Mouse (Mus musculus): ENCODE measurements around the gene Asic3. TPM values are rescaled to one million over a fixed set of nuclear protein-coding genes. Genes with fewer than 3 reads are reported as not detected.

The Asic3 gene
- total and polyA plus RNA-seq, 3 experiments, result 0.25 to 1.1 TPM; not detected in 1

DNA sequence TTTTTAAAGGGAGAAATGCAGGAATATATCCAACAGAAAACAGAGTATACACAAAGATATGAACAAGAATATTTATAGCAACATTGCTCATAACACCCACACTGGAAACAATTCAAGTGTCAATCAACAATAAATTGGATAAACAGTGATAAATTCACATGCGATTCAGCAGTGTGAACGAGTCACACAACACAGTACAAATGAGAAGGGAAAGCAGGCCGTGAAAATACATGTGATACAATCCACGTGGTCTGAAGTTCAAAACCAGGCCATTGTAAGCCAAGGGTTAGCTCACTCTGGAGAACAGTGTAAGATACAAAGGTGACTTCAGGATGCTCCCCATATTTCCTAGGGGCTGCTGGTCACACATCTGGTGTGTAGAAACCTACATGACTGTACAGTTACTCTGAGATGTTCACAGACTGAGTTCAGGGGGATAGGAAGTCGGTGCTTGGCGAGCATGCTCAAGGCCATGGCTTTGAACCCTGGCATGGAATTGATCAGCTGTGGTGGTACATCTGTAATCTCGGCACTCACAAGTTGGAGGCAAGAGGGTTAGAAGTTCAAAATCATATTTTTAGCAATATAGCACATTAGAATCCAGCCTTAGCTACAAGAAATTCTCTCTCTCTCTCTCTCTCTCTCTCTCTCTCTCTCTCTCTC, 38.4 kb upstream of the Asic3 start:
- no peak overlapping the region for H3K27ac ChIP-seq (ENCODE audit: insufficient read depth, low read depth)
- H3K27me3 ChIP-seq (replicated peaks), result peaks cover 29% of the 10 kb centered on the region
- TF ChIP-seq ETS1 (conservative IDR thresholded peaks at IDR 0.05; ENCODE audit: low read depth, low read length), result no peak
- no peak for TF ChIP-seq HCFC1 (IDR thresholded peaks at IDR 0.05; ENCODE audit: low read depth, low read length)
- TF ChIP-seq JUN (IDR thresholded peaks at IDR 0.05; ENCODE audit: insufficient read depth, low read depth, low read length), result no peak
- no peak for TF ChIP-seq KAT2A (IDR thresholded peaks at IDR 0.05; ENCODE audit: insufficient replicate concordance, low read length)
- TF ChIP-seq MAZ (IDR thresholded peaks at IDR 0.05; ENCODE audit: low read depth, low read length), result no peak
- DNase-seq (ENCODE audit: extremely low read depth), result no peak
- no peaks in the 10 kb centered on the region for H3K79me2 ChIP-seq (replicated peaks; ENCODE audit: control insufficient read depth, extremely low read depth, insufficient read depth, poor library complexity, severe bottlenecking)
- no peaks in the 10 kb centered on the region for H3K4me1 ChIP-seq (ENCODE audit: control insufficient read depth in 1 of 2, insufficient read depth in 2 of 2)
- no peak overlapping the region for H3K4me3 ChIP-seq (replicated peaks in 1 of 3; ENCODE audit: low read depth in 2 of 3, low read length in 2 of 3, poor library complexity in 1 of 3)
- no peaks in the 10 kb centered on the region for H3K36me3 ChIP-seq (replicated peaks in 1 of 2; ENCODE audit: control insufficient read depth in 1 of 2, insufficient read depth in 1 of 2, low read length in 1 of 2)
- in situ Hi-C loops (cut with MboI; ENCODE audit: low pct_ligation_motif_present, low pct_unique_long_range_greater_than_20kb, low sequenced_read_pairs) (no loop called here), dilution Hi-C loops (cut with MboI; ENCODE audit: extremely low pct_ligation_motif_present, extremely low pct_unique_long_range_greater_than_20kb, low sequenced_read_pairs) (no loop called here)
- H3K4me2 ChIP-seq (ENCODE audit: insufficient read depth, low read depth, poor library complexity, severe bottlenecking), result no peak overlapping the region
- no peak overlapping the region for H3K9ac ChIP-seq (ENCODE audit: insufficient read depth, low read depth)
- H3K9me3 ChIP-seq (replicated peaks; ENCODE audit: low read length), result no peaks in the 10 kb centered on the region

DNA sequence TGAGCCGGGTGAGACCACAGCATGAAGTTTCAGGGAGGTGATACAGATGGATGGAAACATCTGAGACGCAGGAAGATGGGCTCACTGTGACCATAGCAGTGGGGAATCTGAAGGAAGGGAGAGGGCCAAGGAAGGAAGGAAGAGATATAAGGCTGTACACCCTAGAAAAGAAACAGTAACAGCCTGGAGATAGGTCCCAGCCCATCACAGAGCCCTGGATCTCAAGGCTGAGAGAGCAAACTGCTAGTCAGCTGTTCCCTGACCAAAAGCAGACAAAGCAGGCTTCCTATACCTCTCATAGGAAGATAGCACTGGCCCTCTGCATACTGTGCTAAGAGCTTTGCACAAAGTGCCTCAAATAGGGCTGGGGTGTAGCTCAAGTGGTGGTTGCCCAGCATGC, 34.5 kb upstream of the Asic3 start:
- H3K36me3 ChIP-seq (replicated peaks in 1 of 2; ENCODE audit: control insufficient read depth in 1 of 2, insufficient read depth in 1 of 2, low read length in 1 of 2), result no peaks in the 10 kb centered on the region
- no peaks in the 10 kb centered on the region for H3K9me3 ChIP-seq (replicated peaks; ENCODE audit: low read length)
- TF ChIP-seq MAZ (IDR thresholded peaks at IDR 0.05; ENCODE audit: low read depth, low read length) (no peak), HCFC1 (IDR thresholded peaks at IDR 0.05; ENCODE audit: low read depth, low read length) (no peak), MAX (IDR thresholded peaks at IDR 0.05; ENCODE audit: low read length) (no peak), TBP (conservative IDR thresholded peaks at IDR 0.05; ENCODE audit: low read depth, low read length) (no peak), JUN (IDR thresholded peaks at IDR 0.05; ENCODE audit: insufficient read depth, low read depth, low read length) (no peak), ETS1 (conservative IDR thresholded peaks at IDR 0.05; ENCODE audit: low read depth, low read length) (no peak), CTCF (conservative IDR thresholded peaks at IDR 0.05 in 1 of 2, IDR thresholded peaks at IDR 0.05 in 1 of 2; ENCODE audit: low read depth in 2 of 2, low read length in 2 of 2) (no peak), RCOR1 (conservative IDR thresholded peaks at IDR 0.05; ENCODE audit: low read depth, low read length) (no peak), PAX5 (IDR thresholded peaks at IDR 0.05; ENCODE audit: low read length) (no peak), MEF2A (IDR thresholded peaks at IDR 0.05; ENCODE audit: borderline replicate concordance, low read depth, low read length) (no peak), TCF12 (IDR thresholded peaks at IDR 0.05; ENCODE audit: low read depth, low read length) (no peak), CHD1 (IDR thresholded peaks at IDR 0.05; ENCODE audit: low read depth, low read length) (no peak), POLR2AphosphoS2 (IDR thresholded peaks at IDR 0.05; ENCODE audit: low read depth, low read length) (no peak), EP300 (IDR thresholded peaks at IDR 0.05; ENCODE audit: low read length) (no peak), ELF1 (IDR thresholded peaks at IDR 0.05; ENCODE audit: low read depth, low read length) (no peak), NELFE (IDR thresholded peaks at IDR 0.05; ENCODE audit: low read depth, low read length) (no peak)
- H3K4me3 ChIP-seq (replicated peaks in 1 of 3; ENCODE audit: low read depth in 2 of 3, low read length in 2 of 3, poor library complexity in 1 of 3), result no peak overlapping the region
- peaks cover 18% of the 10 kb centered on the region for H3K27me3 ChIP-seq (replicated peaks)
- in situ Hi-C loops (cut with MboI; ENCODE audit: low pct_ligation_motif_present, low pct_unique_long_range_greater_than_20kb, low sequenced_read_pairs), result no loop called here
- H3K79me2 ChIP-seq (replicated peaks; ENCODE audit: control insufficient read depth, extremely low read depth, insufficient read depth, poor library complexity, severe bottlenecking), result no peaks in the 10 kb centered on the region
- H3K9ac ChIP-seq (ENCODE audit: insufficient read depth, low read depth), result no peak overlapping the region
- H3K27ac ChIP-seq (ENCODE audit: insufficient read depth, low read depth), result no peak overlapping the region
- peaks cover 4 to 9% of the 10 kb centered on the region in 2 experiments; a peak in 3 of 4 replicates for H3K4me1 ChIP-seq (ENCODE audit: control insufficient read depth in 1 of 2, insufficient read depth in 2 of 2)
- no peak overlapping the region for H3K4me2 ChIP-seq (ENCODE audit: insufficient read depth, low read depth, poor library complexity, severe bottlenecking)
- no peak for DNase-seq (ENCODE audit: extremely low read depth)
- dilution Hi-C loops (cut with MboI; ENCODE audit: extremely low pct_ligation_motif_present, extremely low pct_unique_long_range_greater_than_20kb, low sequenced_read_pairs), result no loop called here

Measured in CH12.LX (cell line).